Mouse (Mus musculus) adrenal gland, postnatal 36 days (tissue): ENCODE results near the gene Apol7e. TPM values are rescaled to one million over a fixed set of nuclear protein-coding genes. Genes with fewer than 3 reads are reported as not detected.
"Not testable (repeated sequence)": the region's sequence is repeated elsewhere in the genome, so short reads cannot be mapped to it uniquely, and the experiment has no call there.

Source experiments
- DNase-seq, 2 experiments: peaks; one replicate each; pipeline ENCODE4 v3.0.0; 2021; ENCODE audit warnings: mixed read lengths in 1 of 2
- long read RNA-seq, 2 experiments: library from polyadenylated mRNA; stranded (forward); transcript quantifications; one replicate each; pipeline ENCODE4 v2.0.0; 2021; ENCODE audit warnings: borderline sequencing depth in 2 of 2
- total RNA-seq, 2 experiments: library from RNA; stranded (reverse); gene quantifications; 2 replicates each; pipeline ENCODE4 v1.2.3; 2021

Apol7e gene
- not detected for total RNA-seq
- long read RNA-seq, experiment 1: 0 reads
- long read RNA-seq, experiment 2: 0 reads

- not testable (repeated sequence) for DNase-seq
These were observed at the start of gene Apol7e for GRCm38 (mm10) chr15:77698656-77699055. Gene Apol7e (plus strand): TSS chr15:77698857.

GRCm38 (mm10) chr15:77651143-77651542, 47.5 kb upstream of the Apol7e start:
- not testable (repeated sequence) for DNase-seq

GRCm38 (mm10) chr15:77659773-77660172, 38.9 kb upstream of the Apol7e start:
- DNase-seq: not testable (repeated sequence)

GRCm38 (mm10) chr15:77661841-77662240, 36.8 kb upstream of the Apol7e start:
- peak in 1 of 2 experiments; percentile 1 for DNase-seq

GRCm38 (mm10) chr15:77674081-77674480, 24.6 kb upstream of the Apol7e start:
- not testable (repeated sequence) for DNase-seq

- peak; percentile 57 to 59 for DNase-seq
These were observed 14.7 kb upstream of the Apol7e start for GRCm38 (mm10) chr15:77683944-77684343.

- DNase-seq: not testable (repeated sequence)
These were observed 6.9 kb upstream of the Apol7e start for GRCm38 (mm10) chr15:77691532-77692311.

- peak; percentile 33 to 35 for DNase-seq
These were observed 3.9 kb upstream of the Apol7e start for GRCm38 (mm10) chr15:77694687-77695295.

- not testable (repeated sequence) for DNase-seq
These were observed 6.6 kb downstream of the Apol7e start for GRCm38 (mm10) chr15:77705306-77705705.

- DNase-seq: not testable (repeated sequence)
These were observed 10.3 kb downstream of the Apol7e start for GRCm38 (mm10) chr15:77708936-77709335.

GRCm38 (mm10) chr15:77718240-77718639, 19.6 kb downstream of the Apol7e start:
- not testable (repeated sequence) for DNase-seq

GRCm38 (mm10) chr15:77721509-77721908, 22.9 kb downstream of the Apol7e start:
- DNase-seq: not testable (repeated sequence)

- not testable (repeated sequence) for DNase-seq
These were observed 25.7 kb downstream of the Apol7e start for GRCm38 (mm10) chr15:77724208-77724911.

- not testable (repeated sequence) for DNase-seq
These were observed 26.9 kb downstream of the Apol7e start for GRCm38 (mm10) chr15:77725393-77726020.

GRCm38 (mm10) chr15:77727139-77727538, 28.5 kb downstream of the Apol7e start:
- not testable (repeated sequence) for DNase-seq

GRCm38 (mm10) chr15:77727745-77728144, 29.1 kb downstream of the Apol7e start:
- DNase-seq: not testable (repeated sequence)

GRCm38 (mm10) chr15:77728739-77729138, 30.1 kb downstream of the Apol7e start, which contains the start of gene Apol9b:
Gene Apol9b (plus strand): TSS chr15:77729039.
- not testable (repeated sequence) for DNase-seq

GRCm38 (mm10) chr15:77731605-77732004, 32.9 kb downstream of the Apol7e start:
- DNase-seq: no peak

- not testable (repeated sequence) for DNase-seq
These were observed 34.2 kb downstream of the Apol7e start for GRCm38 (mm10) chr15:77732851-77733250.

GRCm38 (mm10) chr15:77733380-77733779, 34.7 kb downstream of the Apol7e start:
- DNase-seq: peak; percentile 23 to 59

GRCm38 (mm10) chr15:77733903-77734302, 35.2 kb downstream of the Apol7e start:
- not testable (repeated sequence) for DNase-seq
